Mouse (Mus musculus): Measurements from ENCODE around the gene 7420426K07Rik. TPM values are rescaled to one million over a fixed set of nuclear protein-coding genes. Genes with fewer than 3 reads are reported as not detected.

7420426K07Rik gene
- polyA plus RNA-seq, 1 experiment: not detected

- no peak for TF ChIP-seq POLR2A (IDR thresholded peaks at IDR 0.05; ENCODE audit: insufficient read depth, low read length)
- peak; percentile 55 for TF ChIP-seq CTCF (IDR thresholded peaks at IDR 0.05; ENCODE audit: low read depth, low read length)
- Histone ChIP-seq H3K27ac (ENCODE audit: insufficient read depth, low read length) (no peak overlapping the region), H3K4me1 (ENCODE audit: control insufficient read depth, insufficient read depth, low read length) (no peaks in the 10 kb centered on the region), H3K36me3 (ENCODE audit: control insufficient read depth, insufficient read depth, low read length, poor library complexity, severe bottlenecking) (no peaks in the 10 kb centered on the region), H3K9ac (ENCODE audit: low read depth, poor library complexity, severe bottlenecking) (no peak overlapping the region), H3K4me3 (ENCODE audit: low read depth, low read length) (no peak overlapping the region), H3K27me3 (ENCODE audit: control insufficient read depth, insufficient read depth, low read length, poor library complexity, severe bottlenecking) (no peaks in the 10 kb centered on the region), H3K9me3 (replicated peaks; ENCODE audit: control insufficient read depth, insufficient read depth, low read length, poor library complexity, severe bottlenecking) (no peaks in the 10 kb centered on the region)
Measured at GRCm38 (mm10) chr9:98939290-98939689, 36.4 kb downstream of the 7420426K07Rik start.

DNA sequence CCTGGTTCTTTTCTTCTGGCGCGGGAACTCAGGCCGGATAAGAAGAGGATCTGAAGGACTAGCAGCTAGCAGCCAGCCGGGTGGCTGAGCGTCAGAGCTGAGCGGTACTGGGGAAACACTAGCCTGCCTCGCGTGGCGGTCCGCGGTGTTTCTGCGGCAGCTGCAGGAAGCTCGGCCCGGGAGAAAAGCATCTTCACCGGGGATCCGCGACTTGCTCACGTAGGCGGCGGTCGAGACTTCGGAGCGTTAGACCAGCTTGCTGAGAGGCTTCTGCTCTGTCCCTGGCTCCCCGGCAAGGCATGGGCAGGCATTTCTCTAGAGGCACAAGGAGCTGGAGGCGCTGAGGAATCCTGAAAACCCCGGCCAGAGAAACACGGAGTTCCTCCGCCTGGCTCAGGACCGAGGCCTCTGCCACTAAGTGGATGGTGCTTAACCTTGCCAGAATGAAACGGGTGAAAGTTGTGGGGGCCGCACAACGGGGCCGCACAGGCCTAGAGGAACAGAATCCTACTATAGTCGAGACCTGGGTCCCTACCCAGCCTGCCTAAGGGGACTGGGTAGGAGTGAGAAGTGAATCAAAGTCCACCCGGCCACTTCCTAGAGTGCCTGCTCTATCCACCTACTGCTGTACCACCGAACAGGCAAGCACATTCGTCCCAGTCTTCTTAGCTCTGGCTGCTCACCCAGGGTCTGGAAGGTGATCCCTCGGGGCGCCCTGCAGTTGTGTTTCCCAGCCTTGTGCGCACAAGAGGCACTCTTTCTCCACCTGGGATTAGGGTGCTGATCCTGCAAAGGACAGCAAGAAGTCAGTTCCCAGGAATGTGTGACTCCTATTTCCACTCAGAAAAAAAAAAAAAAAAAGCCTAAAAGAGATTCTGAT is 49.5 kb downstream of the 7420426K07Rik start:
- peak overlapping the region; percentile 14; the same call in 1 of the 2 replicates for H3K4me3 ChIP-seq (ENCODE audit: low read depth, low read length)
- peaks cover 45% of the 10 kb centered on the region for H3K27me3 ChIP-seq (ENCODE audit: control insufficient read depth, insufficient read depth, low read length, poor library complexity, severe bottlenecking)
- no peaks in the 10 kb centered on the region for H3K9me3 ChIP-seq (replicated peaks; ENCODE audit: control insufficient read depth, insufficient read depth, low read length, poor library complexity, severe bottlenecking)
- H3K9ac ChIP-seq (ENCODE audit: low read depth, poor library complexity, severe bottlenecking): 0 out of 2 replicates have a peak overlapping the region, but pooled peaks have one; percentile 9
- H3K27ac ChIP-seq (ENCODE audit: insufficient read depth, low read length): no peak overlapping the region
- no peaks in the 10 kb centered on the region for H3K4me1 ChIP-seq (ENCODE audit: control insufficient read depth, insufficient read depth, low read length)
- no peaks in the 10 kb centered on the region for H3K36me3 ChIP-seq (ENCODE audit: control insufficient read depth, insufficient read depth, low read length, poor library complexity, severe bottlenecking)
- TF ChIP-seq EP300 (IDR thresholded peaks at IDR 0.05; ENCODE audit: insufficient read depth, low read depth, low read length) (no peak), POLR2A (IDR thresholded peaks at IDR 0.05; ENCODE audit: insufficient read depth, low read length) (no peak), CTCF (IDR thresholded peaks at IDR 0.05; ENCODE audit: low read depth, low read length) (no peak)

GRCm38 (mm10) chr9:98953291-98953690 is 50.4 kb downstream of the 7420426K07Rik start:
- Histone ChIP-seq H3K4me3 (ENCODE audit: low read depth, low read length) (no peak overlapping the region), H3K9ac (ENCODE audit: low read depth, poor library complexity, severe bottlenecking) (no peak overlapping the region), H3K9me3 (replicated peaks; ENCODE audit: control insufficient read depth, insufficient read depth, low read length, poor library complexity, severe bottlenecking) (no peaks in the 10 kb centered on the region), H3K27me3 (ENCODE audit: control insufficient read depth, insufficient read depth, low read length, poor library complexity, severe bottlenecking) (peaks cover 53% of the 10 kb centered on the region), H3K4me1 (ENCODE audit: control insufficient read depth, insufficient read depth, low read length) (no peaks in the 10 kb centered on the region), H3K36me3 (ENCODE audit: control insufficient read depth, insufficient read depth, low read length, poor library complexity, severe bottlenecking) (no peaks in the 10 kb centered on the region), H3K27ac (ENCODE audit: insufficient read depth, low read length) (no peak overlapping the region)
- TF ChIP-seq POLR2A (IDR thresholded peaks at IDR 0.05; ENCODE audit: insufficient read depth, low read length): no peak
- no peak for TF ChIP-seq EP300 (IDR thresholded peaks at IDR 0.05; ENCODE audit: insufficient read depth, low read depth, low read length)
- no peak for TF ChIP-seq CTCF (IDR thresholded peaks at IDR 0.05; ENCODE audit: low read depth, low read length)

DNA sequence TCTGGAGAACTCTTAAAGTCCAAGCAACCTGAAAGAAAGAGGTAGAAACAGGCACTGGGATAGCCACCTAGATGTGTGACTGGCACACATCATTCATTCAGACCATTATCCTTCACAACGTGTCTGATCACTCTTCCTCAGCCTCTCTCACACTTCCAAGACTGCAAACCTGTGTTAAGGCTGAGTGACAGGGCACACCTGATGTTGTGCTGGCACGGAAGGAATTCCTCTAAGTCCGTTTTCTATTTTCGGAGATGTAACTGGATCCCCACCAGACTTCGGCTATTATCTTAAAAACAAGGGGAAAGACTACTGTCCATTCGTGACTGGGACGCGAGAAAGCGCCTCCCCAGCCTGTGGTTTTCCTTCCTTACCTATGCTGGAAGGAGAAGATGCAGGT is 50.9 kb downstream of the 7420426K07Rik start:
- H3K4me3 ChIP-seq (ENCODE audit: low read depth, low read length): no peak overlapping the region
- H3K36me3 ChIP-seq (ENCODE audit: control insufficient read depth, insufficient read depth, low read length, poor library complexity, severe bottlenecking): no peaks in the 10 kb centered on the region
- H3K27me3 ChIP-seq (ENCODE audit: control insufficient read depth, insufficient read depth, low read length, poor library complexity, severe bottlenecking): peaks cover 53% of the 10 kb centered on the region
- TF ChIP-seq POLR2A (IDR thresholded peaks at IDR 0.05; ENCODE audit: insufficient read depth, low read length) (no peak), EP300 (IDR thresholded peaks at IDR 0.05; ENCODE audit: insufficient read depth, low read depth, low read length) (no peak), CTCF (IDR thresholded peaks at IDR 0.05; ENCODE audit: low read depth, low read length) (no peak)
- no peaks in the 10 kb centered on the region for H3K9me3 ChIP-seq (replicated peaks; ENCODE audit: control insufficient read depth, insufficient read depth, low read length, poor library complexity, severe bottlenecking)
- no peak overlapping the region for H3K9ac ChIP-seq (ENCODE audit: low read depth, poor library complexity, severe bottlenecking)
- H3K4me1 ChIP-seq (ENCODE audit: control insufficient read depth, insufficient read depth, low read length): no peaks in the 10 kb centered on the region
- no peak overlapping the region for H3K27ac ChIP-seq (ENCODE audit: insufficient read depth, low read length)

Other genes with a start within 250 kb of the 7420426K07Rik start
- 1.1 and 1.8 TPM in 2 replicates for gene Prr23a1, start 60.6 kb upstream of the 7420426K07Rik start, polyA plus RNA-seq (2011; ENCODE audit: insufficient read depth, insufficient read length, low read depth, missing spikeins)
- gene Prr23a2, start 46.6 kb upstream of the 7420426K07Rik start, polyA plus RNA-seq (2011; ENCODE audit: insufficient read depth, insufficient read length, low read depth, missing spikeins): not detected in 2 replicates
- gene Prr23a3, start 38.4 kb upstream of the 7420426K07Rik start, polyA plus RNA-seq (2011; ENCODE audit: insufficient read depth, insufficient read length, low read depth, missing spikeins): 5.4 TPM in 2 replicates
- gene Foxl2, start 52.2 kb downstream of the 7420426K07Rik start, polyA plus RNA-seq (2011; ENCODE audit: insufficient read depth, insufficient read length, low read depth, missing spikeins): 0.67 and 0.68 TPM in 2 replicates
- 35.4 and 35.6 TPM in 2 replicates for gene Faim, start 83.3 kb downstream of the 7420426K07Rik start, polyA plus RNA-seq (2011; ENCODE audit: insufficient read depth, insufficient read length, low read depth, missing spikeins)
- not detected in 2 replicates for gene Gm1123, start 132.6 kb downstream of the 7420426K07Rik start, polyA plus RNA-seq (2011; ENCODE audit: insufficient read depth, insufficient read length, low read depth, missing spikeins)
- gene Pik3cb, start 237.5 kb downstream of the 7420426K07Rik start, polyA plus RNA-seq (2011; ENCODE audit: insufficient read depth, insufficient read length, low read depth, missing spikeins): 53.8 and 55.5 TPM in 2 replicates